Mouse (Mus musculus): ENCODE results near the gene Gm20388. TPM values are rescaled to one million over a fixed set of nuclear protein-coding genes. Genes with fewer than 3 reads are reported as not detected.
A peak's percentile ranks its signal among the peaks of the same experiment; 100 is the strongest.
"Not testable (repeated sequence)": the region's sequence is repeated elsewhere in the genome, so short reads cannot be mapped to it uniquely, and the experiment has no call there.

Gm20388 gene
- total RNA-seq, 2 experiments from 2014 or later: 18.5 to 23.8 TPM

DNA sequence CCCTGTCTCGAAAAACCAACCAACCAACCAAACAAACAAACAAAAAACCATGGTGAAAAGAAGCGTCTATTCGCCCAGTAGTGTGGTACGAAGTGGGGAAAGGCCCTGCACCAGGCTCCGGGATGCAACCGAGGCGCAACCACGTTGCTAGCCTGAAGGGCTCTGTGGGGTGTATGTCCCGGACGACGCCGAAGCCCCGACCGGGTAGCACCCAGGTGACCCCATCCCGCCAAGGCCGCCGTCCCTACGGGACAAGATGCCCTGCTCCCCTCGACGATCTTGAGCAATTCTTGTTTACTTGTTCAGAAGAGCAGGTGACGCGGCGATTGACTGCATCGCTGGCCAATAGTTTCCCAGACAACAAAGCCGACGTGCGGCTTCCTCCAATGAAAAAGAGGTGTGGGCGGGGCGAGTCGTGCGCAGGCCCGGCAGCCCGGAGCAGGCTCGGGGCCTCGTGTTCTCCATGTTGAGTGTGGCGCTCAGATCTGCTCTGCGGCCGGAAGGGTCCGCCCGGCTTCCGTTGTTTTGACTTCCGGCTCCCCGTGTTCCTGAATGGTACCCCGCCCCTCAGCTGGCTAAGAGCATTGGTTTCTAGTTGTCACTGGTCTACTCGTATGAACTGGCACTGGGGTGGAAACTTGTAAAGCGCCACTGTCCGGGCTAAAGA lies 1674.7 kb downstream of the Gm20388 start:
- ATAC-seq (replicated peaks; ENCODE audit: poor library complexity, severe bottlenecking): peak; percentile 87

DNA sequence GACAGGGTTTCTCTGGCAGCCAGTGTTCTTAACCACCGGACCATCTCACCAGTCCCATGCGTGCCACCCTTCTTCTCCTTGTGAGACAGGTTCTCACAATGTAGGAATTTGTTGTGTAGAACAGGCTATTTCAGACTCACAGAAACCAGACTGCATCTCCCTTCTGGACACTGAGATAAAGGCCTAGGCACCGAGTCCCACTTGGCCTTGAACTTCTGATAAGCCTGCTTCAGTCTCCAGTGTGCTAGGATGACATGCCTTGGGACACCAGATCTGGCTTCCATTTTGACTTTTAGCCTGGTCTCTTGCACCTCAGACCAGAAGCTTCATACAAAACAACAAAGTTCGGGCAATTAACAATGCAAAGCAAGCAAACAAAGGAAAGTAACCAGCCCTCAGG lies 1678.1 kb downstream of the Gm20388 start:
- no peak for ATAC-seq (replicated peaks; ENCODE audit: poor library complexity, severe bottlenecking)

- no peak for ATAC-seq (replicated peaks; ENCODE audit: poor library complexity, severe bottlenecking)
Measured at GRCm38 (mm10) chr8:121589205-121589726, 1678.6 kb downstream of the Gm20388 start.

DNA sequence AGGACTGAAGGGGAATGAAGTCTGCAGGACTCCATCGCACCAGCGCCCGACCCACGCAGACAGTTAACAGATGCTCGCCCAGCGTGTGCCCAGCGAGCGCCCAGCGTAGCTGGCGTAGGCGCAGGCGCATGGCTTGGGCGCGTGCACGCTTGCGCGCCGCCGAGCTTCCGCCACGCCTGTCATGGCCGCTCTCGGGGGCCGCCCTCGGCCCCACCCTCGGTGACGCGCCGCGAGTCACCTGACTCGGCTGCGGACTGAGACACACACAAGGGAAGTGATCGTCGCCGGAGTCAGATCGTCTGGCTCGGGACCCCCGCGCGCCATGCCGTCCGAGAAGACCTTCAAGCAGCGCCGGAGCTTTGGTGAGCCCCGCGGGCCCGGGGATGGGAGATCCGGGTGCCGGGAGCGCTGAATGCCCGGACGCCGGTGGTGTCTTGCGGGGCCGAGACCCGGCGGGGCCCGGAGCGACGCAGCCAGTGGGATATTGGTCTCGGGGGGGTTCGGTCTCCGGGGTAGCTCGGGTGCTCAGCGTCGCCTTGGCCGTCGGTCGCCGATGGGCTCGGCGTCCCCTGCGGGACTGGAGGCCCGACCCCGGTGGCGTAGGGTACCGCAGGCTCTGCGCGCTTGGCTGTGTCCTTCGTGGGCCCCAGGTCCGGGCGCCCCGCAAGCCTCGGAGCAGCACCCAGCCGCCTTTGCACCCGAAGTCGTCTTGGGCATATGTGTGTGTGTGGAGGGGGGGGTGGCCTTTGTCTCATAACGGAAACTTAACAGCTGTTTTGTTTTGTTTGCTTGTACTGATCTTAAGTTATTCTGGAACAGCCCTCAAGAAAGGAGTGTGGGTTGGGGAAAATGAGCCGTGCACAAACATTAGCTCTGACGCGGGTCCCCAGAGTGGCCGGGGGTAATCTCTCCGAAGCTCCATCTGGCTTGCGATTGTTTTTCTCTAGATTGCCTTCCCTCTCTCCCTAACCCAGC lies 1679.8 kb downstream of the Gm20388 start, which contains the start of gene Map1lc3b:
Gene Map1lc3b (plus strand): TSS at position 159 of the 975 bp plus-strand sequence.
- peak; percentile 75 for ATAC-seq (replicated peaks; ENCODE audit: poor library complexity, severe bottlenecking)

DNA sequence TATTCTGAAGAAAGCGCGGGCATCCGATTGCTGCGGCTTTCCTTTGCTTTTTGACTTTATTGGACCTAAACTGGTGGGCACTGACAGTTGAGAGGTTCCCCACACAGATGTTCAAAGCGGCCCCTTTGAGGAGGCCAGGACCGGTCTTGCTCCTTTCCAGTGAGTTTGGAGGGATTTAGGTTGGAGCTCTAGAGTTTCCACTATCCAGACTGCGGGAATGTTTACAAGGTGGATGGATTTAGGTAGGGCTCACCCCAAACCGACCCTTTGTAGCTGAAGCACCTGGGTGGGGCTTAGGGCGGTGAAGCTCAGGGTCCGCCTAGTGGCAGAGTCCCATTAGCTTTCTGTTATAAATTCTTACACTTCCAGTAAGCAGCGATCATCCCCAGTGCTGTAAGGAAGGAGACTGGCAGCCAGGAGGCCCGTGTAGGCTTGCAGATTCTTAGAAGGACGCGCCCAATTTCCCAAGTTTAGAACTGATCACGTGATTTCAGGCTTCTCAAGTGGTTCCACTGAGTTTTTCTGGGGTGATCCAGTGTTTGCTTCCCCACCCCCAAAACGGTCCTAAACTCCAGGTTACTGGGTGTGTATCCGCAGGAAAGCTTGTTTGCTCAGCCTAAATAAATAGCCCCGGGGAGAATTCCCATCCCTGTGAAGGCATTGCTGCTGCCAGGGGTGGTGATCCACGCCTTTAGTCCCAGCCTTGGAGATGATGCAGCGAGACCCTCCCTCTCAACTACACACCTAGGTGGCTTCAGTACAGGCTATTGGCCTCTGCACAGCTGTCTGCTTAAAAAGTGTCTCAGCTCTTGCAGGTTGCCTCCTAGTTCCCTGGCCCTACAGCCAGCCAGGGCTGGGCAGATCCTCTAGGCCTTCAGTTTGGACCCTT lies 1680.8 kb downstream of the Gm20388 start:
- peak; percentile 55 for ATAC-seq (replicated peaks; ENCODE audit: poor library complexity, severe bottlenecking)

GRCm38 (mm10) chr8:121593293-121593692 lies 1682.7 kb downstream of the Gm20388 start:
- ATAC-seq (replicated peaks; ENCODE audit: poor library complexity, severe bottlenecking): no peak

DNA sequence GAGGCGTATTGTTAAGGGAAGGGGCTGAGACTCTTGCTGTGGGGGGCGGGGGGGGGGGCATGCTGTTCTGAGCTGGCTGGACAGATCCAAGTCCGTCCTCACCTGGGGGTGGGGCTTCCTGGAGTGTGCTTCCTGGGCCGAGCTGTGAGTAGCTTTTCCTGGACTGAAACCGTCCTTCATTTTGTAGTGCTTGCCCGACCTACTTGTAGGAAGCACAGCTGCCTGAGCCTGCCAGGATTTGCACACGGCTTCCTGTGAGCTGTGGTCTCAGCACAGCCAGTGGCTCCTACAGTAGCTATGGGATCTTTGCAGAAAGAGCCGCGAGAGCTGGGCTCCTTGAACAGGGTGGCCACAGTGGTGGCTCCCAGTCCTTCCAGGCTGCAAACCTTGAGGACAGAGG lies 1683.3 kb downstream of the Gm20388 start:
- no peak for ATAC-seq (replicated peaks; ENCODE audit: poor library complexity, severe bottlenecking)

GRCm38 (mm10) chr8:121597492-121597891 lies 1686.9 kb downstream of the Gm20388 start:
- ATAC-seq (replicated peaks; ENCODE audit: poor library complexity, severe bottlenecking): not testable (repeated sequence)

- no peak for ATAC-seq (replicated peaks; ENCODE audit: poor library complexity, severe bottlenecking)
Measured at GRCm38 (mm10) chr8:121598190-121598589, 1687.5 kb downstream of the Gm20388 start.

DNA sequence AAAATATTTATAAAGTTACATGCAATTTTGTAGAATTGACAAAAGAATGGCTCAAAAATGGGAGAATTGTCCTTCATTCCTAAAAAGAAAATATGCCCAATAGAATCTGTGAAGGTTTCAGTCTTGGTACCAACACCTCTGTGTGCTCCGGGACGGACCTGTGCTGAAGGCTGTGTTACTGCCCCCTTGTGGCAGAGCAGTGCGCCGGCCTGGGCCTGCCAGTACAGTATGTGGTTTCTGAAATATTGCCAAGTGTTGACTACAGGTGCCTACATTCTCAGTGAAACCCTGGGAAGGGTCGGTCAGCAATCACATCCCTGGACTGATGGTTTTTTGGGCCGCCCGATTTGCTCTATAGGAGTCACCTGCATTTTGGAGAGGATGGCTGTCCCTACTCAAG lies 1688.3 kb downstream of the Gm20388 start:
- peak; percentile 71 for ATAC-seq (replicated peaks; ENCODE audit: poor library complexity, severe bottlenecking)

DNA sequence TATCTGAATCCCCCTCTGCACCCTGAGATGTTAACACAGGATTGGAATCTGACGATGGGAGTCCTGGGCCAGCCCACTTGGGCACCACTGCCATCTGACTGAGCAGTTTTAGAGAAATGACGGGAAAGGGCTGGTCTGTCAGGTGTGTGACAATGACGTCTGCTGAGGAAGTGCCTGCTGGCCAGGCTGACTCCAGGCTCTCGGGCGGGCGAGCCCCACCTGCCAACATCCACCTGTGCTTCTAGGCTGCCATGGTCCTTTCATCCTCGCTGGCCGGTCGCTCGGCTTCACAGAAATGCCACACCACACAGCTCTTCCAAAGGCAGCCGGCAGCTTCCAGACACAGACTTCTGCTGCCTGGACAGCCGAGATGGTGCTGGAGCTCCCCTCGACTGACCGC lies 1689.2 kb downstream of the Gm20388 start:
- no peak for ATAC-seq (replicated peaks; ENCODE audit: poor library complexity, severe bottlenecking)

DNA sequence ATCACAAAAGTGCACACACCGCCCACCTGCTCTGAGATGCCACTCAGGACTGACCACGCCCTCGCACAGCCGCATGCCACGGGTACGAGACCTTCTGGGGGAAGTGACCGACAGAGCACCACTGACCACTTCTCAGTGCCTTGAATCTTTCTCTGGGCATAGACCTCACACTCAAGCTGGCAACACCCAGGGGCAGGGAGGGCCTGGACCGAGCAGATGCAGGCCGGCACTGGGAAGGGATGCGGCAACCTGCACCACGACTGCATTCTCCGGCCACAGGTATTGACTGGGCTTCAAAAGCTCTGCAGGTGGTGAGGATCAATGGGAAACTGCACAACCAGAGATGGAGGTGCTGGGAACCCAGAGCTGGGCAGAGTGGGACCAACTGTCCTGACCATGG lies 1691.8 kb downstream of the Gm20388 start:
- no peak for ATAC-seq (replicated peaks; ENCODE audit: poor library complexity, severe bottlenecking)

- peak; percentile 83 for ATAC-seq (replicated peaks; ENCODE audit: poor library complexity, severe bottlenecking)
Measured at GRCm38 (mm10) chr8:121602860-121603259, 1692.2 kb downstream of the Gm20388 start.

GRCm38 (mm10) chr8:121603801-121604200 lies 1693.2 kb downstream of the Gm20388 start:
- no peak for ATAC-seq (replicated peaks; ENCODE audit: poor library complexity, severe bottlenecking)

GRCm38 (mm10) chr8:121607661-121608060 lies 1697.0 kb downstream of the Gm20388 start:
- no peak for ATAC-seq (replicated peaks; ENCODE audit: poor library complexity, severe bottlenecking)

DNA sequence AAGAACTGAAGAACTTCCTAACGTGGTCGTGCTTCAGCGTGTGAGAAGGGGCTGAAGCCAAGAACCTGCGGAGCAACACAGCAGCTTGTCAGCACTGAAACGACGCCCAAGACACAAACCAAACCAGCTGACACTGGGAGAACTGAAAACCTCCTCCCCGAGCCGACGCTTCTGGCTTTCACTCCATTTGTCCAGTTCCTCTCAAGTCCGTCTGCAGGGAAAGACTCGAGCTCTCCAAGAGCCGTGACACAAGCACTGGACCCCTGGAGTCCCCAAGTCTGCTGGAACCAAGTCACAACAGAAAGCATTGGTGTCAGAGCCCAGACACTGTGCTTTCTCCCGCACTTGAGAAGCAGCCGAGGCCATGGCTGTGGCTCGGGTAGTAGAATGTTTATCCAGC lies 1698.6 kb downstream of the Gm20388 start:
- ATAC-seq (replicated peaks; ENCODE audit: poor library complexity, severe bottlenecking): no peak

DNA sequence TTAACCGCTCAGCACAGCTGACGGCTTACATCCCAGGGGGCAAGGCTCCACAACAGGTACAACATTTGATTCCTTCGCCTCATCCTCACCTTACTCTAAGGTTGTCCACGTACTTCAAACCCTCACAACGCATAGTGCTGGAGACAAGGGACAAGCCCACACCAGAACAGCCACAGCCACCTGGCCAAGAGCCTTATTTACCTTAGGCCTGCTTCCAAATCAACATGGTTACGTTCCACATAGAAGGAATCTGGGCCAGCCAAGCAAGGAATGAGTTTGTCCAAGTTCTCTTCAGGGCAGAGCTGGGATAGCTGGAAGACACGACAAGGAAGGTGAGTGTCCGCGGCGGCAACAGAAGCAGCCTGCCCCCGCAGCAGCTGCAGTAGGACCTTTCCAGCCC lies 1699.3 kb downstream of the Gm20388 start:
- no peak for ATAC-seq (replicated peaks; ENCODE audit: poor library complexity, severe bottlenecking)

DNA sequence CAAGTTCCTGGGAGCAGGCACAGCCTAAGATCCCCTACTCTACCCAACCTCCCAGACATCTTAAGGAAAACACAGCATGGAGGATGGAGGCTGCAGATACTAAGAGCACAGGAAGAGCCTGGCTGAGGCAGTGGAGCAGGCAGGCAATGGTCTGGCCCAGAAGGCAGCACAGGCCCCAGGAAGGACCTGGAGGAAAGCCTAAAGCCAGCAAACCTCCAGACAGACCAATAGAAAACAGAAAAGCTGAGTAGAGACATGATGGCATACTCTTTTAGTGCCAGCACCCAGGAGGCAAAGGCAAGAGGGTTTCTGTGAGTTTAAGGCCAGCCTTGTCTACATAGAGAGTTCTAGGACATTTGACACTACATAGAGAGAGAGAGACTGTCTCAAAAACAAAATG lies 1702.8 kb downstream of the Gm20388 start:
- no peak for ATAC-seq (replicated peaks; ENCODE audit: poor library complexity, severe bottlenecking)

DNA sequence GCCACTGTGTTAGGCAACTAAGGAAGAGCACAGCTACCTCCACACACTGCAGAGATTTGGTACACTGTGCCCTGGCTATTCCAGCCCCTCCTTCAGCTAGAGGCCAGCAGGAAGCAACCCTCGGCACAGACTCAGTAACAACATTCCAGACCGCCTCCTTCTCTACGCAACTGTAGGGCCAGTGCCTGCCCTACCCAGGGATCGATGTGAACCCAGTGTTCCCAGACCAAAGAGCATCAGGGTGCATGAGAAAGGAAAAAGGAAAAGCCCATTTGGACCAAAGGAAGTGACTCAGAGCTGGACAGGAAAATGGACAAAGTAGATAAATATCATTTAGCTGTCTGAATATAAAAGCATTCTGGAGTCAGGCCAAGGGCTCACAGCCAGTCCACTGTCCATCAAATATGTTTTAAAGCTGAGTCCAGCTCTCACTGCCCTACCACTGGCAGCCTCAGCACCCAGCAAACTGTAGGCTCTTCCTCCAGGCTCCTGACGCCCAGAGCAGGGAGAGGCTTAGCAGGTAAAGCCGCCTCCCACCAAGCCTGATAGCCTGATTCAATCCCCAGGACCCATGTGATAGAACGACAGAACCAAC lies 1708.9 kb downstream of the Gm20388 start:
- ATAC-seq (replicated peaks; ENCODE audit: poor library complexity, severe bottlenecking): no peak
